Mouse (Mus musculus) urinary bladder, adult 18-20 months (tissue): Measurements from ENCODE around the gene Serpinb9b.

Experiments
- DNase-seq, 2 experiments: peaks; one replicate each; pipeline ENCODE4 v3.0.0; 2022; ENCODE audit warnings: low spot score in 2 of 2, mixed read lengths in 2 of 2

Gene Serpinb9b

DNA sequence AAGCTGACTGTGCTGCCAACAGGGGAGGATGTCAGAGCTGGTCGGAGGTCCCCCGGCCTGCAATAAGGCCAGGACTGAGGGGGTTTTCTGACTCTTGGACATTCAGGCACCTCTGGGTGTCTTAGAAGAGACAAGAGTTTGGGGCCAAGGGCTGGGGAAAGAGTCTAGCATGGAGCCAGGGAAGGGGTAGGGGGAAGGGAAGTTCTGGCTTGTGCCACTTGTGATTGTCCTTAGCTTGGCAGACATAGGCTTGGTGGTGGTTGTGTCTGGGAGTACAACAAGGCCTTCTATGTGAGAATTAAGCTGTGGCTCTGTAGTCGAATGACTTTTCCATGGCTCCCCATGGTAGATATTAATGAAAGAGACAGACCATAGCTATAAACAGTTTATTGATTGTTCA is 16.3 kb downstream of the Serpinb9b start:
- no peak for DNase-seq

GRCm38 (mm10) chr13:33047234-33047633 is 20.0 kb downstream of the Serpinb9b start:
- no peak for DNase-seq

DNA sequence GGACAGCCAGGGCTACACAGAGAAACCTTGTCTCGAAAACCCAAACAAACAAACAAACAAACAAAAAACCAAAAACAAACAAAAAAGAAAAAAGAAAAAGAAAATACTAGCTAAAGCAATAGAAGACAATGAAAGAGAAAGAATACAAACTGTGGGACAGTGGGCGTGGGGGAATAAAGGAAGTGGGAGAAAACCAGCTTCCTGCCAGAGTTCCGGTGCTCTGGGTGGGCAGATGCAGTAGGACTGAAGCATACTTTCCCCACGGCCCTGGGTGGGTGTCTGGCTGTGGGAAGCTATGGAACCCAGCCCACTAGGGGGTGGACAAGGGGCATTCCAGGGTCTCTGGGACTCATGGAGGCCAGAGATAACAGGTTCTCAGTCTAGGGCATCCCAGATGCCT is 21.0 kb downstream of the Serpinb9b start:
- DNase-seq, result no peak

DNA sequence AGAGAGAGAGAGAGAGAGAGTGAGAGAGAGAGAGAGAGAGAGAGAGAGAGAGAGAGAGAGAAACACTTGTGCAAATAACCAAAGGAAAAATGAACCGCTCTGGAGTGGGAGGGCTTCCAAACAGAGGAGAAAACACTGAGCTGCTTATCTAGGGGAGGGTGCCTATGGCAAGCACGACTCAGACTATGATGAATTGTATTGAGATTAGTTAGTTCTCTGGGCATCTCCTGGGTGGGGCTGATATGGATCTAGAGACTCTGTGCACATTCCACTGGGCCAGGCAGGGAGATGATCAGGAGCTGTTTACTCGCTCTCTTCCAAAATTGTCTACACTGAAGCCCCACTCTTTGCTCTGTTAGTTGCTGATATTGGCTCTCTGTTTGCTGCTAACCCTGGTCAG is 24.5 kb downstream of the Serpinb9b start:
- DNase-seq, result no peak

GRCm38 (mm10) chr13:33063048-33063447 is 35.8 kb downstream of the Serpinb9b start:
- DNase-seq, result no peak

DNA sequence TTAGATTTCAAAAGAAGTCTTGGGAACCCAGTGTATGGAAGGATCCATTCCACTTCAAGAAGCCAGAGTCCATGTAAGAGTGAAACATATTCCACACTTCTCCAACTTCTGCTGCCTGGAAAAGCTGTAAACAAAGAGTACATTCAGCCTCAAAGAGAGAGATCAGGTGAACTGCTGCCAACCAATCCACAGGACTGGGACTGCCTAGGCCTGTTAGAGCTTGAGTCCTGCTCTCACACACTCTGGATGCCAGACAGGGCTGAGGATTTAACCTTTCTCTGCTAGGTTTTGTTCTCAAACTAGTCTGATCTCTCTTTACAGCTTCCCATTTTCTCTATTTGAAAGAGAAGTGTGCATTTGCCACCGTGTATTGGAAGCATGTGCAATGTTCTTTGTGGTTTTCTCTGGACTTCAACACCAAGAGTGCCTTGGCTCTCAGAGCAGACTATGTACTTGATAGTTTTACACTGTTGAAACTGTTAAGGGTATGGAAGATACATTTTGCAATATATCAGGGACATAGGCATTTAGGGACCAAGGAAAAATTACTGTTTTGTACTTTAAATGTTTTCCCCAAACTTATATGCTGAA is 40.3 kb downstream of the Serpinb9b start:
- DNase-seq, result no peak

DNA sequence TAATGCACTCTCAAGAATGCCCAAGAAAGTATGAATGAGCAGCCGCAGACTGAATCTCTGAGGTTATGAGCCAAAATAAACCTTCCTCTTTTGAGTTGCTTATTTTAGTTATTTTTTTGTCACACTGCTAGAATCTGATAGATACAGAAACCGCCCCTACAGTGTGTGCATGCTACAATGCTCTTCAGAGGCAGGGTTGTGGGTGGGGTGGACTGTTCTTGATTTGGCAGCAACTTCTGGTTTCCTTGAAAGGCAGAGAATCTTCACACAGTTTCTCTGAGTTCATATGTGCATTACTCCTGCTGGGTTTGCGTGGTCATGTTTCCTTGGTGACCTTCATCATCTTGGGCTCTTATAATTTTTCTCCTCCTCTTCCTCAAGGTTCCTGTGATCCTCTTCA is 40.9 kb downstream of the Serpinb9b start:
- DNase-seq, result no peak

DNA sequence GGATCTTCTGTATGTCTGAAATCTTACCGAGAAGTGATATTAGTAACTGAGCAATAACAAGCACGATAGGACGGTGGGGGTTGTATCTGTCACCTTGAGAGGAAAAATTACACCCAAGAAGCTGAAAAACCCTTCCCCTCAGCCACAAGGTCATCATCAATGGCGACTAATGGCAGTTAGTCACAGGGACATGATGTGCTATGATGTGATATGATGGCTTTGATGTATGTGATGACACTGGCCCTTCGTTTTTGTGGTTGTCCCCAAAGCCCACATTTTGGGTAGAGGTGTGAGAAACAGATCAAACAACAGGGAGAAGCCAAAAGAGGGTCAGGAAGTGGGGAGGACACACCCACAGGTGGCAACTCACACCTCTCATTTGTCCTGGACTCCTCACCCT is 44.6 kb downstream of the Serpinb9b start:
- DNase-seq, result no peak

- DNase-seq, result no peak
Observed at GRCm38 (mm10) chr13:33074029-33074428, 46.8 kb downstream of the Serpinb9b start.

DNA sequence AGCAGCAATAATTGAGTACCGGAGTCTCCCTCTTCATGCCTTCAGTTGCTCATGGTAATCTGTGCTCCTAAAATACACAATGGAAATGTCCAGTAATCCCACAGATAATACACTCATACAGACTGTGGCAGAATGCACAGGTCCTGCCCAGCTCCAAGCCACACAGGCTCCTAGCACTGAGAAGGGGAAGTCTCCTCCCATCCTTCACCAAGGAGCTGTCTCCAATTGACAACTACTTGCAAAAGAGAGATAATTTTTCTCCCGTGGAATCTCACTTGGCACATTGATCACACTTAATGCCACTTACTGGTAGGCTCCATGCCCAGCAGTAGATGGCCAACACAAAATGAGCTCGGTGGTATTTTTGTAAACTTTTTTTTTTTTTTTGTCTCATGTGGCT is 49.0 kb downstream of the Serpinb9b start:
- no peak for DNase-seq

DNA sequence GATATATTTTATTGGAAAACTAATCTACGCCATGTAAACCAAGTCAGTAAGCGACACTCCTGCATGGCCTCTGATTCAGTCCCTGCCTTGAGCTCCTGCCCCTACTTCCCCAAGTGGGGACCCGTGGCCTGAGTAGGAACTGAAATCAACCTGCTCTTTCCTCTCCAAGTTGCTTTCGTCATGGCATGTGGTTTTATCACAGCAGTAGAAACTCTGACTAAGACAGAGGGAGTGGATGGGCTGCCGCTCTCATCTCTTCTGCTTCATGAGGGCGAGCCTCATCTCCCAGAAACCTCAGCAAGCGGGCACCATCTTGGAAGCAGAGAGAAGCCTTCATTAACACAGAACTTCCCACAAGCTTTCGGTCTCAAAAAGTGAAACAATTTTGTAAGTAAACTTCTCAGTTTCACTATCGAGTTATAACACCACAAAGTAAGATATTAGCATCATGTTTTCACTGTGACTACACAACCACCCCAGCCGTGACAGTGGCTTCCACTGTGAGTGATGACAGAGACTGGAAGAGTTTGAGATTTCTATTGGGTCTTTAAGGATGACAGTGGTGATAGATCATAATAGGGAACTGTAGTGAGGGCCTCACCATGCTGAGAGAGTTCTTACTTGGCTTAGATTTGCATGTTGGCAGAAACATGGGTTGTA is 49.9 kb downstream of the Serpinb9b start:
- no peak for DNase-seq

GRCm38 (mm10) chr13:33078056-33078705 is 51.0 kb downstream of the Serpinb9b start, which contains the start of gene Serpinb1b:
Gene Serpinb1b, plus strand, starts transcription at chr13:33078575.
- no peak for DNase-seq

GRCm38 (mm10) chr13:33079391-33079790 is 52.2 kb downstream of the Serpinb9b start:
- no peak for DNase-seq

DNA sequence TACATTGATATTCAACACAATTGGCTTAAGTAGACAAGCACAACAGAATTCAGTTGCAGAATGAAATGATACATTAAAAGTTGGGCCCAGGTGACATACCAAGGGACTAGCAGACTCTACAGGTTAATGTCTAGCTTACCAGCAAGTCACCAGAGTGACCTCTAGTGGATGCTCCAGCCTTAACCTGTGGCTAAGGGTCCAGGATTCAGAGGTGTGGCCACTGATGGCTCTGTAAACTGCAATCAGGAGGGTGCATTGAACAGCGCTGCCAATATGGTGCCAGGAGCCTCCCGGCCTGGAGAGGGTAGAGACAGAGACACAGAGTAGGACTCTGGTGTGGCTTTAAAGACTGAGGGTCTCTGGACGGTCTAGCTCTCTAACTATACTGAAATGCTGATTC is 53.1 kb downstream of the Serpinb9b start:
- no peak for DNase-seq

DNA sequence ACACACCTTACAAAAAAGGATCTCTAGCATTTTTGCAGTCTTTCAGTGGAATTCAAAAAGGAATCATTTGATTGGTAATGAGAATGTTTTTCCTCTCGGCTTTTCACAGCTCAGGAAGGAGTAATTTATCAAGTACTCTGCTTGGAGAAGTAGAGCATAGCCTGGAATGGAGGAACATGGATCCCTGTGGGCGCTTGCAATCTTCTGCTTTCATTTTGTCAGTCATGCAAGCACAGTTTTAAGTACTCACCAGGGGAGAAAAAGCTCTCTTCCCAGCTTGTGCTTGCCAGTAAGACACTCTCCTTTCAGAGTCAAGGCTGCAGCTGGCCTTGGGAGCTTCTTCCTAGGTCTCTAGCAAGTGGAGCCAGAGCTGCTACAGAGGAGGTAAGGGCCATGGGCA is 56.6 kb downstream of the Serpinb9b start:
- DNase-seq, result no peak

DNA sequence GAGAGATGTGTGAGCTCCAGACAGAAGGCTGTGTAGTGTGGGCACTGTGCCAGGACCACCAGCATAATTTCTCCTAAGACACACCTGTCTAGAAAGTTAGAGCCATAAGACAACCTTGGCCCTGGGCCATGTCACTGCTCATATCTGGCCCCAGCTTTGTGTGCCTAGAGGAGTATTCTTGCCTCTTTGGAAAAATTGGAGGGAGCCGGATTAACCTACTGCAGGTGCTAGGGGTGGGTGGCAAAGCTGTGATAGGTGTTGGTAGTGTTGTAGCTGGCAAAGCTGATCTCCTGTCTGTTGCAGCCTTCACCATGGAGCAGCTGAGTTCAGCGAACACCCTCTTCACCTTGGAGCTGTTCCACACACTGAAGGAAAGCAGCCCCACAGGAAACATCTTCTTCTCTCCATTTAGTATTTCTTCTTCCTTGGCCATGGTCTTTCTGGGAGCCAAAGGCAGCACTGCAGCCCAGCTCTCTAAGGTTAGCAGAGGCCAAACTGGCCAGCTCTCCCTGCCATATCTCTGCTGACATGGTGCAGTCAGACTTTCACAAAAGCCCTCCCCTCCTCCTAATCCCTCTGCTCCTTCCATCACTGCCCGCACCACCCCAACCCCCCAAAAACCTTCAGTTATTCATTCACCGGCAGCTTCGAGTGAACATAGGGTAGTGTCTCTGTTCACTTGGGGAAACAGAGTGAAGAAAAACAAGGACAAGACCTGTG is 57.9 kb downstream of the Serpinb9b start:
- no peak for DNase-seq

GRCm38 (mm10) chr13:33085695-33086432 is 58.6 kb downstream of the Serpinb9b start:
- no peak for DNase-seq

DNA sequence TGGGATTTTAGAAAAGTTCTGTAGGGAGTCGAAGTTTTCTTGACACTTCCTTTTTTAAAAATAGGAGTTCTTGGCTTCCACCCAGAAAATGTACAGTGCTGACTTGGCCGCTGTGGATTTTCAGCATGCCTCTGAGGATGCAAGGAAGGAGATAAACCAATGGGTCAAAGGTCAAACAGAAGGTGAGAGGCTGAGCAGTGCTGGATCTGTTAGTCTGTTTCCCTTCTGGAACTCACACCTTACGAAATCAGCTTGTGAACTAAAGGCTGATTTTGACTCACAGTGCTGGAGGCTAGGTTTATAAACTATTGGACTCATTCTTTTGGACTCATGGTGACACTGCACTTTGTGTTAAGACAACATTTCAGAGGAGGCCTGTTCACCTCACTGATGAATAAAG is 62.4 kb downstream of the Serpinb9b start:
- no peak for DNase-seq

- DNase-seq, result no peak
Observed at GRCm38 (mm10) chr13:33090546-33090945, 63.3 kb downstream of the Serpinb9b start.

GRCm38 (mm10) chr13:33091306-33091705 is 64.1 kb downstream of the Serpinb9b start:
- DNase-seq, result no peak
